Mouse (Mus musculus): Measurements from ENCODE around the gene Olfr140. TPM values are rescaled to one million over a fixed set of nuclear protein-coding genes. Genes with fewer than 3 reads are reported as not detected.

Olfr140 gene
- total RNA-seq (2021): not detected

DNA sequence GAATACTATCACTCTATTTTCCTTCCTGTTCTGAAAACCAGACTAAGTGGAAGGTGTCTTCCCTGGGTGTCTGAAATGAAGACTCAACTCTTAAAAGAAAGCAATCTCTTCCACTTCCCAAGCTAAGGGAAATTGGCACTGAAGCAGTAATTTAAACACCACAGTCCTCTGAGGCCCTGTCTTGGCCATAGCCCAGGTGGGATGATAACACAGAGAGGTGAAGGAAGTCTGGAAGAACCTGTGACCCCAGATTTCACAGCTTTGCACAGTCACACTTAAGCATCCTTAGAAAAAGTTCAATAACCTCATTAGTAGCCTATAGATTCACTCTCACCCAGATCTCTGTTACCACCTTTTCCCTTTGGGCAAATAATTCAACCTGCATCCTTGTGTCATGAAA, at the start of gene Olfr140:
Gene Olfr140 (minus strand): TSS at position 101 of the 400 bp plus-strand sequence.
- DNase-seq: no peak
- intact Hi-C loops (cut with DNase I): no loop called here

DNA sequence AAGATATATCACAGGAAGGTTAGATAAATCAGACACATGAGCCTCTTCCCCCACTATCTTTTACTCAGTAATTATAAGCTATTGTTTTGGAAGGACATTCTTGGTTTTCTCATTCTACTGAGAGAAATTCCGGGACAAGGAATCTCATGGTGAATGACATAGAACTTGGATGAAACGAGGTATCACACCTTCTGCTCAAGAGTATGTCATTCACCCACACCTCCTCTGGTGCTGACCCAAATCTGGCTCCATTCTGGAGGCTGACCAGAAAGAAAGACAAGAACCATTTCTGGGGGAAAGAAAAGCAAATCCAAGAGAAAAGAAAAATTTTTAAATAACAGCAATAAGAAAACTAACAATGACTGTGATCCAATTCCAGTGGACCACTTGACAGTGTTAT, 6.7 kb upstream of the Olfr140 start:
- DNase-seq: no peak
- intact Hi-C loops (cut with DNase I): no loop called here

DNA sequence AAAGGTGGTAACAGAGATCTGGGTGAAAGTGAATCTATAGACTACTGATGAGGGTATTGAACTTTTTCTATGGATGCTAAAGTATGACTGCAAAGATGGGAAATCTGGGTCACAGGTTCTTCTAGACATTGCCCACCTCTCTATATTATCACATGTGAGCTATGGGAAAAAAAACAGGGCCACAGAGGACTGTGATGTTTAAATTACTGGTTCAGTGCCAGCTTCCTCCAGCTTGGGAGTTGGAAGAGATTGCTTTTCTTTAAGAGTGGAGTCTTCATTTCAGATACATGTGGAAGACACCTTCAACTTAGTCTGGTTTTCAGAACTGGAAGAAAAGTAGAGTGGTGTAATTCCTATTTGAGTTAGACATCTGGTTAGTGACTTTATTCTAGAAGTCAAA, 28.4 kb downstream of the Olfr140 start, which contains the start of gene Olfr1265:
Gene Olfr1265 (plus strand): TSS at position 301 of the 400 bp plus-strand sequence.
- no peak for DNase-seq
- intact Hi-C loops (cut with DNase I): no loop called here

DNA sequence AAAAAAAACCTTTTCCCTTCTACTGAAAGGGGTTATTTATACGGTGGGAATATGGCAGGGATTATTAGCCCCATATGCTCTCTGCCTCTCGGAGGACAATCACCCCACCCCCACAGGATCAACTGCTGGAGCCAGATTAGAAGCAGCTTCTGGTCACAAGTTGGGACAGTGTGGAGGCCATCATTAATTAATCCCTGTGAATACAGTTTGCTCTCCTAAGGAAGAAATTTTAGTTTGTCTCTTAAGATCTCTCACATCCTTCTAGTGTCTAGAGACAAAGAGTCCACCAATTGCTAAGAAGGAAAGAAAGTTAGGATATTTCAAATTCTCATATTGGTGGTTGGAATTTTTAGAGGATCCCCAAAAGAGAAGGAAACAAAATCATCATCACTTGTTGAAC, 37.9 kb downstream of the Olfr140 start, which contains the start of gene Olfr1264:
Gene Olfr1264 (minus strand): TSS at position 101 of the 400 bp plus-strand sequence.
- intact Hi-C loops (cut with DNase I): no loop called here
- no peak for DNase-seq

DNA sequence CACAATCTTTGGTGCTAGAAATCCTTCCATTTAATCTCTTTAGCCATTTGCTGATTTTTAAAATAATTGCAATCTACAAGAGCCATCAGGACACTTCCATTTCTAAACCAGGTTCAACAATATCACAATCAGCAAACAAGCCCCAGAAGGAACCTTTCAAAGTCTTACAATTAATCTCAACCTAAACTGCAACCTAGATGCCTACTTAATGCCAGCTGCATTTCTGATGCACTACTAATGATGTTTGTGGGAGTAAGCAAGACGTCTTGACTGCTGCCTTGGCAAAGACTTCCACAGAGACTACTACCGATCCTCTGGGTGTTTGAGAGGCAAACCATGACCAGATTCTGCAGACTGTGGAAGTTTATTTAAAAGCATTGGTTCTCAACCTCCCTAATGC, 51.6 kb downstream of the Olfr140 start, which contains the start of gene Olfr1263:
Gene Olfr1263 (plus strand): TSS at position 301 of the 400 bp plus-strand sequence.
- DNase-seq: no peak

DNA sequence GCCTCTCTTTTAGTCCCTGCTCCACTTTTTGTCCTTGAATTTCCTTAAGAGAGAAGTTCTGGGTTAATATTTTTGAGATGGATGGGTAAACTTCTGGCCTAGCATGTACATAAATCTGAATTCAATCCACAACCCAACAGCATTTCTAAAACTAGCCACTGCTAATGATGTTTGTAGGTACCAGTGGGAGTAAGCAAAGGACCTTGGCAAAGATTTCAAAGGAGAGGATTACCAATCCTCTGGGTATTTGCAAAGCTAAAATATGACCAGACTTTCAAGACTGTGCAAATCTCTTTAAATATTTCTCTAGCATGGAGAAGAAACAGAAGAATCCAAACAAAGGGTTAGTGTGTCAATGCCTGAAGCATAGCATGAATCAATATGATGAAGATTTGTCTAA, 63.5 kb downstream of the Olfr140 start, which contains the start of gene Olfr1262:
Gene Olfr1262 (plus strand): TSS at position 301 of the 400 bp plus-strand sequence.
- no peak for DNase-seq
- intact Hi-C loops (cut with DNase I): no loop called here

More for the DNA sequence above, 51.6 kb downstream of the Olfr140 start, which contains the start of gene Olfr1263:
- intact Hi-C loops (cut with DNase I): no loop called here

Other genes with a start within 250 kb of the Olfr140 start
- not detected for gene Olfr1256, start 222.0 kb downstream of the Olfr140 start, total RNA-seq (2021)
- gene Olfr48, start 215.4 kb downstream of the Olfr140 start, total RNA-seq (2021): not detected
- gene Olfr1257, start 185.2 kb downstream of the Olfr140 start, total RNA-seq (2021): not detected
- gene Olfr1258, start 136.3 kb downstream of the Olfr140 start, total RNA-seq (2021): not detected
- gene Olfr1259, start 114.9 kb downstream of the Olfr140 start, total RNA-seq (2021): not detected
- gene Olfr1260, start 89.3 kb downstream of the Olfr140 start, total RNA-seq (2021): not detected
- not detected for gene Olfr1261, start 72.4 kb downstream of the Olfr140 start, total RNA-seq (2021)
- gene Olfr1262, start 63.4 kb downstream of the Olfr140 start, total RNA-seq (2021): not detected
- not detected for gene Olfr1263, start 51.5 kb downstream of the Olfr140 start, total RNA-seq (2021)
- not detected for gene Olfr1264, start 38.0 kb downstream of the Olfr140 start, total RNA-seq (2021)
- gene Olfr1265, start 28.3 kb downstream of the Olfr140 start, total RNA-seq (2021): not detected
- gene Olfr1269, start 57.8 kb upstream of the Olfr140 start, total RNA-seq (2021): not detected
- gene Olfr32, start 78.7 kb upstream of the Olfr140 start, total RNA-seq (2021): not detected
- not detected for gene Olfr1270, start 89.5 kb upstream of the Olfr140 start, total RNA-seq (2021)
- not detected for gene Olfr1506, start 160.9 kb upstream of the Olfr140 start, total RNA-seq (2021)
- gene Olfr142, start 194.0 kb upstream of the Olfr140 start, total RNA-seq (2021): not detected
- gene Olfr1271, start 207.4 kb upstream of the Olfr140 start, total RNA-seq (2021): not detected
- gene Olfr1272, start 229.2 kb upstream of the Olfr140 start, total RNA-seq (2021): not detected